Mouse (Mus musculus): ENCODE results near the gene Taf5l.
"Not testable (repeated sequence)": the region's sequence is repeated elsewhere in the genome, so short reads cannot be mapped to it uniquely, and the experiment has no call there.

The Taf5l gene

DNA sequence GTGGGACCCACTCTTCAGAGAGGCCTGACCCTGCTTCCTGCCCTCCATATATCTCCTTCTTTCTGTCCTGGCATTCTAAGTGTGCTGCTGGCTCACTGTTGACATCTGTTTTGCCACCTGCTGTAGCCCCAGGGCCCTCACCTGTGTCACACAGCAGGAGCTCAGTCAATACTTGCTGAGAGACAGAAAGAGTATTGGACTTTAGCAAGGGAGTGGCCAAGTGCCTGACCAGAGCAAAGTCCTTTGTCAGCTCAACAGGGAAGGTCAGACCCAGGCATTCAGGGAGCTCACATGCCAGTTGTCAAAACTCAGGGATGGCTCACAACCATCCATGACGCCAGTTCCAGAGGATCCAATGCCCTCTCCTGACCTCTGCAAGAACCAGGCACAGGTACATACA is 47.7 kb downstream of the Taf5l start:
- in situ Hi-C loops (cut with MboI; ENCODE audit: unreplicated experiment in 2 of 2), result no loop called here

DNA sequence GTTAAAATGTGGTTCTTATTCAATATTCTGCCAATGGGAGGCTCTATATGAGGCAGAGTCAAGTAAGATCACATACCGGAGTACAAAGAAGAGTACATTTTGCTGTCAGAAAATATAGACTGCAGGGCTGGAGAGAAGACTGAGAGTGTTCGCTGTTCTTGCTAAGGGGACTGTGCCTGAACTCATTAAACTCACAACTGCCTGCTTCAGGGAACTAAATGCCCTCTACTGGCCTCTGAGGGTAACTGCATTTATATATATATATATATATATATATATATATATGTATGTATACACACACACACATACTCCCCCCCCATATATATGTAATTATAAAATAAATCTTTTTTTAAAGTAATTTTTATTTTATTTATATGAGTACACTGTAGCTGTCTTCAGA is 54.3 kb downstream of the Taf5l start:
- in situ Hi-C loops (cut with MboI; ENCODE audit: unreplicated experiment in 2 of 2), result no loop called here

DNA sequence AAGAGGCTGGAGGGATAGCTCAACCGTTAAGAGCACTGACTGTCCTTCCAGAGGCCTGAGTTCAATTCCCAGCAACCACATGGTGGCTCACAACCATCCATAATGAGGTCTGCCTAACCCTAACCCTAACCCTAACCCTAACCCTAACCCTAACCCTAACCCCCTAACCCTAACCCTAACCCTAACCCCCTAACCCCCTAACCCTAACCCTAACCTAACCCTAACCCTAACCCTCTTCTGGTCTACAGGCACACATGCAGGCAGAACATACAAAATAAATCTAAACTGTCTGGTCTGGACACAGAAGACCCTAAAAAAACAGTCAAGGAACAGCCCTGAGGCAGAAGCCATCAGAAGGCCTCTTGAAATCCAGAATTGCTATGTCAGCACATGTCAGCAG is 59.8 kb downstream of the Taf5l start:
- in situ Hi-C loops (cut with MboI; ENCODE audit: unreplicated experiment in 2 of 2), result no loop called here

DNA sequence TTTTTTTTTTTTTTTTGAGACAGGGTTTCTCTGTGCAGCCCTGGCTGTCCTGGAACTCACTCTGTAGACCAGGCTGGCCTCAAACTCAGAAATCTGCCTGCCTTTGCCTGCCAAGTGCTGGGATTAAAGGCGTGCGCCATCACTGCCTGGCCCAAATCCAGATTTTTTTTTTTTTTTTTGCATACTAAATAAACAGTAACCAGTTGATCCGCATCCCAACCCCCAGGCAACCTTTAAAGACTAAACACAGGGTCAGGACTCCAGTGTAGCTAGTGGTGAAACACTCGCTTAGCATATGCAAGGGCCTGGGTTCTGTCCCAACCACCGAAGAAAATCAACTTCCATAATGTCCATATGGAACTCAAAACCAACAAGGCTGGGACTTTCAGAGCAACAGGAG is 60.6 kb downstream of the Taf5l start:
- in situ Hi-C loops (cut with MboI; ENCODE audit: unreplicated experiment in 2 of 2), result not testable (repeated sequence)

DNA sequence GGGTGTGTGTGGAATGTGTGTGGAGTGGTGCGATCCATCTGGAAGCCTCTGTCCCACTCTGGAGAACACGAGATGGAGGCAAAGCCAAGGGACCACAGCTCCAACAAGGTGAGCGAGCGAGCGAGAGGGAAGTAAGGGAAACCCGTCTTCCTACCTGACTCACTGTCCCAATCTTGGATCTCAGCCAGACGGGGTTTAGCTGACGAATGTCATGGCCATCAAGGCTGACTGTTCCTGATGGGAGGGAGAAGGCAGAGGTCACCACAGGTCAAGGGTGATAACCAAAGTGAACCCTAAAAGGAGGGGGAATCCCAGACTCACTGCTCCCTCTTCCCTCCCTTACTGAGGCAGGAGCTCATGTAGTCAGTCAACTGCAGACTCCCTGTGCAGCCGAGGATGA is 61.1 kb downstream of the Taf5l start:
- in situ Hi-C loops (cut with MboI; ENCODE audit: unreplicated experiment in 2 of 2), result no loop called here

DNA sequence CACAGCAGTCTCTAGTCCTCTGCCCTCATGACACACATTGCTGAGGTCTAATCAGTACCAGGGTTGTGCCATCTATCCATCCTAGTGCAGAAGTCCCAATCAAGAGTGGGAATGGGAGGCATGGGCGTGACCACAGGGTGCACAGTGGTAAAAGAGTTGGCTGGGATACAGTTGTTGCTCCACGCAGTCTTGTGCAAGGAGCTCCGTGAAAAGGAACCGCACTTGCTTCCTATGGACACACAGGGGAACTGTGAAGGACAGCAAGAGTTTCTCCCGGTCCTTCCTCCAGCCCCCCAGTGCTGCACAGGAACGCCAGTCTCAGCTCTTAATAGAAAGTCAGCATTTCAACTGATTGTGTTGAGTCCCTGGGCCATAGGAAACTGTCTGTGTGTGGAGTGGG is 61.7 kb downstream of the Taf5l start:
- in situ Hi-C loops (cut with MboI; ENCODE audit: unreplicated experiment in 2 of 2), result no loop called here

DNA sequence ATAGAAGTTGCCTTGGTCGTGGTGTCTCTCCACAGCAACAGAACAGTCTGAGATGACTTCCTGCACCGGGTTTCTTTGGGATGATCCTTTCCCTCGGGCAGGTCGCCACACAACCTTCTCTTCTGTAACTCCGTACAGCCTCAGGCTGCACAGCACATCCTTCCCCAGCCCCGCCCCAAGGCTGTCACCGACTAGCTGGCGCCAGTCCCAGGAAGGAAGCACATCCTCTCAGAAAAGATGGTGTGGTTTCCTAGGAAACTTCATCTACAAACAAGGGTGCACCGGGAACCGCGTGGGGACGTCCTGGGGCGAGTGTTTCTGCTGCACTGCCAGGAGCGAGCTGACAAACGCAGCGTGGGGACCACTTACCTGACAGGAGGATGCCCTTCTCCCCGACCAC is 63.1 kb downstream of the Taf5l start:
- in situ Hi-C loops (cut with MboI; ENCODE audit: unreplicated experiment in 2 of 2), result no loop called here

DNA sequence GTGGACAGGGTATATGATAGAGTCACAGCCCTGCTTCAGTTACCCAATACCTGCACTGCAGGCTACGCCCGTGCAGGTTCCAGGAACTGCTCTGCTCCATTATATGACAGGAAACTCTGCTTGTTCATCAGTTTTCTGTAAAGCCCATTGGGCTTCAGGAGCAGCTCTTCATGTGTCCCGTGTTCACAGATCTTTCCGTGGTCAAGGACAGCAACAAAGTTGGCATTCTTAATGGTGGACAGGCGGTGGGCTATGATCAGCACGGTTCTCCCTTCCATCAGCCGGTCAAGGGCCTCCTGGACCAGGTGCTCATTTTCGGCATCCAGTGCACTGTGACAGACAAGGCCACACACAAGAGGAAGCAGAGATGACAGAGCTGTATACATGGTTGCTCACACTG is 67.0 kb downstream of the Taf5l start:
- in situ Hi-C loops (cut with MboI; ENCODE audit: unreplicated experiment in 2 of 2), result no loop called here

DNA sequence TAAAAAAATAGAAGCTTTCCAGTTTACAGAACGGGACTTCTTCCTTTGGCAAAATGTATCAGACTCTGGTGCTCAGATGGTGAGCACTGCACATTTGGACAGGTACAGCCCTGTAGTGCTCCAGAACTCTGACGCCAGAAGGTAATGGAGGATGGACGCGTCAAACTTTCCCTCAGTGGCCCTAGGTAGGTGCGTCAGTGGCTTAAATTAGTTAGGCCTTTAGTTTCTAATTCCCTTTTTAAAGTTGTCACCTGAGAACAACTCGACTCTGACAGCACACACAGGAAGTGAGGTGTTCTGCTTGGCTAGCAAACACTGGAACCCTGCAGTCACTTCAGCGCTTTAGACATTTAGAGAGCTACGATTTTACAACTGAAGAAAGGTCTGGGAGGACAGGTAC is 67.5 kb downstream of the Taf5l start:
- in situ Hi-C loops (cut with MboI; ENCODE audit: unreplicated experiment in 2 of 2), result no loop called here

DNA sequence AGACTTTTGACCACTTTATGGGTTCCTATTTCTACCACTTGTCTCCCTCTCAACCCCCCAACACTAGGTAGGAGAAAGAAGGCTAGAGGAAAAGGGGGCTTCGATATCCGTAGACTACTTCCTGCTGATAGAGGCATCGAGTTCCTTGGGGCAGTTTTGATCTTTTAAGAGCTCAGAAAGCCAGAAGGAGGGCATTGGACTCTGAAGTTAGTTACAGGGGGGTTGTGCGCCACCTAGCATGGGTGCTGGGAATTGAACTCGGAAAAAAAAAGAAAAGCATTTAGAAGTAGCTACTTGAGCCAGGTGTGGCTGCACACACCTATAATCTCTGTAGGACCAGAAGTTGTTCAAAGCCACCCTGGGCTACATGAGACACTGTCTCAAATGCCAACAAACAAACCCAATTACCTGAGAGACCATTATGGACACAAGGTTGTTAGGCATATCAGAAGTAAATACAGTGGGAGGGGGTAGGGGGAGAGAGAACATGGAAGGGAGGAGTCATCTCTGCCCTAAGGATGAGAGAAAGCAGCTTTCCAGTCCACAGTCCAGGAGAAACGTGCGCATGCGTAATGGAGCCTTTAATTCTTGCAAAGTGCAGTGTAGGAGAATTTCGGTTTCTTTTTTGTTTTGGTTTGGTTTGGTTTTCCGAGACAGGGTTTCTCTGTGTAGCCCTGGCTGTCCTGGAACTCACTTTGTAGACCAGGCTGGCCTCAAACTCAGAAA is 71.0 kb downstream of the Taf5l start:
- in situ Hi-C loops (cut with MboI; ENCODE audit: unreplicated experiment in 2 of 2), result no loop called here

DNA sequence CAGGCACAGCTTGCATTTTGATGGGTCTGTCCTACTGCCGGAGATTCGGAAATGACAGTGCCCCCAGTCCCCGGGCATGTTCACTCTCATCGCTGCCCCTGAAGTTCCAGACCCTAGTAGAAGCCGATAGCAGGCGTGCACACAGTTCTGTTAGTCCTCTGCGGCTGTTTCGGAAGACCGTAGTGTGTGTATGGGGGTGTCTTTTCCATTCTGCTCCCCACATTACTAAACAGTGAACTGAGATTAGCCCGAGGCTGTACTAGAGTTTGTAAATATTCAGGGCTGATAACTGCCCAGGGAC is 71.6 kb downstream of the Taf5l start:
- in situ Hi-C loops (cut with MboI; ENCODE audit: unreplicated experiment in 2 of 2), result no loop called here

DNA sequence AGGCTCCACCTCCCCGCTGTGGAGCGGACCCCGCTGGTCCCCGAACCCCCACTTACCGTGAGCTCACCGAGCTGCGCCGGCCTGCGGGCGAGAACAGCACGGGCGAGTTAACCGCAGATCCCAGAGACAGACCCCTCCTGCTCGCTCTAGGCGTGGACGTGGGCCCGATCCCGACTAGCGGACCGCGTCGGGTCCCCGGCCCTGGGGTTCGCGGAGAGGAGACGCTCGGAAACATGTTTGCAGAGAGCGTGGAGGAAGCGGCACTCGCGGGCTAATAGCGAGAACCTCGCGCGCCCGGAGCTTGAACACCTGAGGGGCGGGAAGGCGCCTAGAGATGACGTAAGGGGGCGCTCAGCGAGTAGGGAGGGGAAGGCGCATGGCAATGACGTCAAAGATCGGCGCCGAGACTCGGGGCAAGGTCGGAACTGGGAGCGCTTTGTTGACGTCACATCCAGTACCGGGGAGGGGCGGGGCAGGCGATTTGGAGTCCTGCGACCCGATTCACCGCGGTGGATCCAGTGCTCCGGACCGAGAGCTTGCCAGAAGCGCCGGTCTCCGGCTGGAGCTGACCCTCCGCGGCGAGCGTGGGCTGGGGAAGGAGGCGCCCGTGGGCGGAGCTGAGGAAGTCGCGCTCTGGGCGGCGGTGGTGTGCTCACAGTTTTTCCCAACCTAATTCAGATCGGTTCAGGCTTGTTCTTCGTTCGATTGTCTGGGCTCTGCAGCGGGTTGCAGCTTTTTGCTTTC is 72.1 kb downstream of the Taf5l start, which contains the start of gene Nup133:
TSS of gene Nup133 (minus strand) at position 324 of the 744 bp plus-strand sequence.
- in situ Hi-C loops (cut with MboI; ENCODE audit: unreplicated experiment in 2 of 2), result no loop called here

Data from v-Abl transformed pro-B cells (cell line).